23 mouse cellular contexts compared by ENCODE assay signal in genomic region chr11:77499354-77499753, GRCm38 (mm10). TPM values are rescaled to one million over a fixed set of nuclear protein-coding genes. Genes with fewer than 3 reads are reported as not detected.
A peak's percentile ranks its signal among the peaks of the same experiment; 100 is the strongest.
DNase-seq lines count a peak whose midpoint lies in the region; ATAC-seq and TF ChIP-seq lines count a peak whose summit lies in the region.
"Had no signal": no experiment of that assay in that cellular context is flagged by ENCODE, and none has a peak within 500 bp of the region (broad histone marks: within the 10 kb centered on the region; RNA-seq: fewer than 3 reads in every experiment).

No protein-coding gene starts in this region.

- no peaks in the 10 kb centered on the region for H3K27me3 ChIP-seq in forebrain, embryonic 10.5 days (ENCODE audit: poor library complexity, severe bottlenecking)
- H3K27me3 ChIP-seq in forebrain, embryonic 14.5 days (replicated peaks; ENCODE audit: control insufficient read depth, insufficient read depth, low read length), result no peaks in the 10 kb centered on the region
- H3K27me3 ChIP-seq in hindbrain, postnatal 0 days (ENCODE audit: insufficient read depth, low read length), result no peaks in the 10 kb centered on the region
- H3K27me3 ChIP-seq in hindbrain, embryonic 11.5 days (ENCODE audit: control insufficient read depth, insufficient read depth, low read length), result no peaks in the 10 kb centered on the region
- H3K27me3 ChIP-seq in kidney, embryonic 15.5 days, result no peaks in the 10 kb centered on the region
- H3K27me3 ChIP-seq: CH12.LX; embryonic facial prominence, embryonic 13.5 days; intestine, embryonic 15.5 days; limb, embryonic 15.5 days; neural tube, embryonic 15.5 days; Patski had no signal

- H3K4me3 ChIP-seq in forebrain, embryonic 10.5 days, result no peak overlapping the region
- H3K4me3 ChIP-seq in forebrain, embryonic 14.5 days (ENCODE audit: low read depth, low read length), result no peak overlapping the region
- no peak overlapping the region for H3K4me3 ChIP-seq in hindbrain, postnatal 0 days (ENCODE audit: low read length)
- no peak overlapping the region for H3K4me3 ChIP-seq in hindbrain, embryonic 11.5 days (ENCODE audit: low read depth, low read length)
- H3K4me3 ChIP-seq in kidney, embryonic 15.5 days (replicated peaks), result no peak overlapping the region
- H3K4me3 ChIP-seq: embryonic facial prominence, embryonic 13.5 days; intestine, embryonic 15.5 days; limb, embryonic 15.5 days; neural tube, embryonic 15.5 days had no signal

- no peaks in the 10 kb centered on the region for H3K9me3 ChIP-seq in forebrain, embryonic 10.5 days
- no peaks in the 10 kb centered on the region for H3K9me3 ChIP-seq in forebrain, embryonic 14.5 days (replicated peaks; ENCODE audit: control insufficient read depth, low read length)
- no peaks in the 10 kb centered on the region for H3K9me3 ChIP-seq in hindbrain, postnatal 0 days (ENCODE audit: low read length)
- H3K9me3 ChIP-seq in hindbrain, embryonic 11.5 days (ENCODE audit: control insufficient read depth, low read length), result no peaks in the 10 kb centered on the region
- H3K9me3 ChIP-seq in kidney, embryonic 15.5 days (replicated peaks), result no peaks in the 10 kb centered on the region
- H3K9me3 ChIP-seq: embryonic facial prominence, embryonic 13.5 days; intestine, embryonic 15.5 days; limb, embryonic 15.5 days; neural tube, embryonic 15.5 days had no signal

- no peak overlapping the region for H3K4me2 ChIP-seq in forebrain, embryonic 14.5 days (ENCODE audit: low read length)
- no peak overlapping the region for H3K4me2 ChIP-seq in hindbrain, postnatal 0 days (ENCODE audit: low read depth, low read length)
- no peak overlapping the region for H3K4me2 ChIP-seq in hindbrain, embryonic 11.5 days (replicated peaks; ENCODE audit: low read depth, low read length)
- no peak overlapping the region for H3K4me2 ChIP-seq in kidney, embryonic 15.5 days
- H3K4me2 ChIP-seq: embryonic facial prominence, embryonic 13.5 days; intestine, embryonic 15.5 days; limb, embryonic 15.5 days; midbrain, embryonic 11.5 days; neural tube, embryonic 15.5 days had no signal

- no peak overlapping the region for H3K9ac ChIP-seq in forebrain, embryonic 14.5 days (ENCODE audit: low read length)
- H3K9ac ChIP-seq in hindbrain, postnatal 0 days (replicated peaks; ENCODE audit: low read length), result no peak overlapping the region
- H3K9ac ChIP-seq in hindbrain, embryonic 11.5 days (ENCODE audit: low read depth, low read length), result no peak overlapping the region
- no peak overlapping the region for H3K9ac ChIP-seq in kidney, embryonic 15.5 days
- H3K9ac ChIP-seq: intestine, embryonic 15.5 days; limb, embryonic 15.5 days; neural tube, embryonic 15.5 days had no signal

- TF ChIP-seq CTCF in hindbrain, postnatal 0 days (IDR thresholded peaks at IDR 0.05; ENCODE audit: low read depth), result no peak

- DNase-seq in forebrain, embryonic 10.5 days (ENCODE audit: extremely low spot score, low spot score), result no peak
- DNase-seq in forebrain, embryonic 14.5 days (ENCODE audit: low spot score), result no peak
- DNase-seq in hindbrain, postnatal 0 days (ENCODE audit: low spot score), result peak; percentile 60
- no peak for DNase-seq in hindbrain, embryonic 11.5 days (ENCODE audit: low spot score)
- peak; percentile 31 for DNase-seq in Muller cell, postnatal 12 days (ENCODE audit: inconsistent ontology term)
- peak; percentile 87 to 92 for DNase-seq in cerebellum, postnatal 10 days
- DNase-seq in thymus, postnatal 10 days (ENCODE audit: low spot score in 2 of 2), result no peak
- DNase-seq: kidney, postnatal 14 days; lung, adult 18-20 months; lung, postnatal 36 days; thymus, postnatal 25 days had no signal

- 89% methylated on average over 7 of the region's 7 CpGs for WGBS in forebrain, embryonic 10.5 days
- 91% methylated on average over 7 of the region's 7 CpGs for WGBS in forebrain, embryonic 14.5 days
- WGBS in hindbrain, postnatal 0 days, result 73% methylated on average over 7 of the region's 7 CpGs
- WGBS in hindbrain, embryonic 11.5 days, result 89% methylated on average over 7 of the region's 7 CpGs
- 89% methylated on average over 7 of the region's 7 CpGs for WGBS in kidney, embryonic 15.5 days

- H3K36me3 ChIP-seq in forebrain, embryonic 10.5 days (replicated peaks), result peaks cover 72% of the 10 kb centered on the region
- H3K36me3 ChIP-seq in forebrain, embryonic 14.5 days (ENCODE audit: control insufficient read depth, insufficient read depth, low read length), result peaks cover 53% of the 10 kb centered on the region
- peaks cover 28% of the 10 kb centered on the region for H3K36me3 ChIP-seq in hindbrain, postnatal 0 days (ENCODE audit: insufficient read depth, low read length)
- H3K36me3 ChIP-seq in hindbrain, embryonic 11.5 days (ENCODE audit: control insufficient read depth, insufficient read depth, low read length), result peaks cover 4% of the 10 kb centered on the region; the same call in 1 of the 2 replicates
- H3K36me3 ChIP-seq in kidney, embryonic 15.5 days, result peaks cover 54% of the 10 kb centered on the region

- peaks cover 79% of the 10 kb centered on the region for H3K4me1 ChIP-seq in forebrain, embryonic 10.5 days
- peaks cover 13% of the 10 kb centered on the region for H3K4me1 ChIP-seq in forebrain, embryonic 14.5 days (ENCODE audit: control insufficient read depth, insufficient read depth, low read length)
- H3K4me1 ChIP-seq in hindbrain, postnatal 0 days (ENCODE audit: insufficient read depth, low read length), result peaks cover 22% of the 10 kb centered on the region
- peaks cover 10% of the 10 kb centered on the region for H3K4me1 ChIP-seq in hindbrain, embryonic 11.5 days (replicated peaks; ENCODE audit: control insufficient read depth, insufficient read depth, low read length)
- H3K4me1 ChIP-seq in kidney, embryonic 15.5 days, result peaks cover 65% of the 10 kb centered on the region

- peak overlapping the region; percentile 80; the same call in 1 of the 2 replicates for H3K27ac ChIP-seq in forebrain, embryonic 10.5 days
- H3K27ac ChIP-seq in forebrain, embryonic 14.5 days (ENCODE audit: low read depth, low read length), result no peak overlapping the region
- H3K27ac ChIP-seq in hindbrain, postnatal 0 days, result no peak overlapping the region
- no peak overlapping the region for H3K27ac ChIP-seq in hindbrain, embryonic 11.5 days (ENCODE audit: low read depth, low read length)
- no peak overlapping the region for H3K27ac ChIP-seq in kidney, embryonic 15.5 days
- H3K27ac ChIP-seq: embryonic facial prominence, embryonic 13.5 days; limb, embryonic 15.5 days; neural tube, embryonic 15.5 days had no signal

- ATAC-seq in forebrain, embryonic 14.5 days, result no peak
- 0 out of 2 replicates have a peak, but pooled peaks have one; percentile 28 for ATAC-seq in hindbrain, postnatal 0 days
- no peak for ATAC-seq in hindbrain, embryonic 11.5 days (ENCODE audit: low FRiP score)
- ATAC-seq in kidney, embryonic 15.5 days (replicated peaks; ENCODE audit: low FRiP score), result no peak
- ATAC-seq: intestine, embryonic 15.5 days; Patski had no signal

RNA-seq across cellular contexts. Expression of gene Git1, which starts 6.0 kb away (rescaled TPM):
- 12.2 and 12.8 TPM in 2 replicates for polyA plus RNA-seq in forebrain, embryonic 10.5 days (2016; fragmentation: Nextera tagmentation; extraction: Ambion mirVana)
- 16.3 and 18.7 TPM in 2 replicates for polyA plus RNA-seq in forebrain, embryonic 14.5 days (2014; fragmentation: Nextera tagmentation; extraction: Ambion mirVana)
- total RNA-seq in hindbrain, postnatal 0 days (2014; rRNA removed), result 126 and 127 TPM in 2 replicates
- polyA plus RNA-seq in hindbrain, postnatal 0 days (2015; fragmentation: Nextera tagmentation; extraction: Ambion mirVana), result 13.8 and 15.0 TPM in 2 replicates
- 12.6 and 18.6 TPM in 2 replicates for polyA plus RNA-seq in hindbrain, embryonic 11.5 days (2014; fragmentation: Nextera tagmentation; extraction: Ambion mirVana)
- 9.7 and 12.6 TPM in 2 replicates for polyA plus RNA-seq in kidney, embryonic 15.5 days (2015; fragmentation: Nextera tagmentation; extraction: Ambion mirVana)

RNA-seq across cellular contexts. Expression of gene Ankrd13b, which starts 9.9 kb away (rescaled TPM):
- polyA plus RNA-seq in forebrain, embryonic 10.5 days (2016; fragmentation: Nextera tagmentation; extraction: Ambion mirVana), result 9.2 and 9.4 TPM in 2 replicates
- 25.3 and 32.7 TPM in 2 replicates for polyA plus RNA-seq in forebrain, embryonic 14.5 days (2014; fragmentation: Nextera tagmentation; extraction: Ambion mirVana)
- 71.6 and 77.1 TPM in 2 replicates for total RNA-seq in hindbrain, postnatal 0 days (2014; rRNA removed)
- polyA plus RNA-seq in hindbrain, postnatal 0 days (2015; fragmentation: Nextera tagmentation; extraction: Ambion mirVana), result 27.1 and 30.6 TPM in 2 replicates
- polyA plus RNA-seq in hindbrain, embryonic 11.5 days (2014; fragmentation: Nextera tagmentation; extraction: Ambion mirVana), result 13.1 and 13.9 TPM in 2 replicates
- 5.3 and 6.9 TPM in 2 replicates for polyA plus RNA-seq in kidney, embryonic 15.5 days (2015; fragmentation: Nextera tagmentation; extraction: Ambion mirVana)

RNA-seq across cellular contexts. Expression of gene Abhd15, which starts 15.6 kb away (rescaled TPM):
- polyA plus RNA-seq in forebrain, embryonic 10.5 days (2016; fragmentation: Nextera tagmentation; extraction: Ambion mirVana), result 4.7 and 5.5 TPM in 2 replicates
- polyA plus RNA-seq in forebrain, embryonic 14.5 days (2014; fragmentation: Nextera tagmentation; extraction: Ambion mirVana), result 1.2 and 1.8 TPM in 2 replicates
- 3.6 and 4.7 TPM in 2 replicates for total RNA-seq in hindbrain, postnatal 0 days (2014; rRNA removed)
- polyA plus RNA-seq in hindbrain, postnatal 0 days (2015; fragmentation: Nextera tagmentation; extraction: Ambion mirVana), result 2.1 TPM in 2 replicates
- polyA plus RNA-seq in hindbrain, embryonic 11.5 days (2014; fragmentation: Nextera tagmentation; extraction: Ambion mirVana), result 2.1 and 3.0 TPM in 2 replicates
- 1.9 TPM in 2 replicates for polyA plus RNA-seq in kidney, embryonic 15.5 days (2015; fragmentation: Nextera tagmentation; extraction: Ambion mirVana)

RNA-seq across cellular contexts. Expression of gene Trp53i13, which starts 16.4 kb away (rescaled TPM):
- polyA plus RNA-seq in forebrain, embryonic 10.5 days (2016; fragmentation: Nextera tagmentation; extraction: Ambion mirVana), result 30.4 and 32.7 TPM in 2 replicates
- polyA plus RNA-seq in forebrain, embryonic 14.5 days (2014; fragmentation: Nextera tagmentation; extraction: Ambion mirVana), result 16.3 and 16.6 TPM in 2 replicates
- total RNA-seq in hindbrain, postnatal 0 days (2014; rRNA removed), result 13.7 and 17.8 TPM in 2 replicates
- polyA plus RNA-seq in hindbrain, postnatal 0 days (2015; fragmentation: Nextera tagmentation; extraction: Ambion mirVana), result 14.3 and 17.2 TPM in 2 replicates
- 27.7 and 27.9 TPM in 2 replicates for polyA plus RNA-seq in hindbrain, embryonic 11.5 days (2014; fragmentation: Nextera tagmentation; extraction: Ambion mirVana)
- polyA plus RNA-seq in kidney, embryonic 15.5 days (2015; fragmentation: Nextera tagmentation; extraction: Ambion mirVana), result 34.8 and 41.2 TPM in 2 replicates

RNA-seq across cellular contexts. Expression of gene Gm10392, which starts 19.6 kb away (rescaled TPM):
- polyA plus RNA-seq in forebrain, embryonic 10.5 days (2016; fragmentation: Nextera tagmentation; extraction: Ambion mirVana), result 0.10 TPM in 2 replicates
- polyA plus RNA-seq in forebrain, embryonic 14.5 days (2014; fragmentation: Nextera tagmentation; extraction: Ambion mirVana), result not detected in 2 replicates
- not detected in 2 replicates for total RNA-seq in hindbrain, postnatal 0 days (2014; rRNA removed)
- polyA plus RNA-seq in hindbrain, postnatal 0 days (2015; fragmentation: Nextera tagmentation; extraction: Ambion mirVana), result not detected in 2 replicates
- polyA plus RNA-seq in hindbrain, embryonic 11.5 days (2014; fragmentation: Nextera tagmentation; extraction: Ambion mirVana), result 0.13 TPM in 1 of 2 replicates, not detected in the other
- polyA plus RNA-seq in kidney, embryonic 15.5 days (2015; fragmentation: Nextera tagmentation; extraction: Ambion mirVana), result 0.27 TPM in 1 of 2 replicates, not detected in the other
- total RNA-seq: adrenal gland, postnatal 4 days; heart, postnatal 25 days; left cerebral cortex, adult 18-20 months had no signal
- polyA plus RNA-seq: embryonic facial prominence, embryonic 13.5 days; intestine, embryonic 15.5 days; limb, embryonic 15.5 days; Patski; stomach, embryonic 16.5 days had no signal

Comparison
In these comparisons a context has a peak if more than half of its experiments do, and no peak if none do; other contexts are left out.
1. DNase-seq: peak in hindbrain, postnatal 0 days (single experiment), Muller cell, postnatal 12 days (single experiment) and cerebellum, postnatal 10 days (2 of 2); none in forebrain, embryonic 10.5 days (single experiment), forebrain, embryonic 14.5 days (single experiment), hindbrain, embryonic 11.5 days (single experiment) and thymus, postnatal 10 days (0 of 2).